Mouse (Mus musculus): ENCODE data around the gene Apbb1ip.

DNA sequence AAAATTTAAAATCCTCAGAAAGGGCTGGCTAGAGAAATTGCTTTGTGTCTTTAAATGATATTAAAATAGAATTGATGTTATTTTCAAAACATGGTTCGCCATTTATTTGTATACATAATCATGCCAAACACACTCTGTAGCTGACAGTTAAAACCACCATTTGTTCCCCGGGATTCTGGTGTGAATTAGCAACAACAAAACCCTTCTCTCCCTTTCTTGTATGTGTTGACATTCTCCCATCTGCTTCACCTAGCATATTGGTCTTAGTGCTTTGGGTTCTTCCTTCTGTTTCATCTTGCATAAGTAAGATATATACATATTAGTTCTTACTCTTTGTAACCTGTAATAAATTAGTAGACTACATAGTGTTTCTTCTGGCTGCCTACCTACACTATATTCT is 144.8 kb downstream of the Apbb1ip start:
- no peak for TF ChIP-seq CTCF (IDR thresholded peaks at IDR 0.05; ENCODE audit: borderline replicate concordance, extremely low read depth, insufficient read depth, insufficient read length)
- no peak for TF ChIP-seq POLR2A (IDR thresholded peaks at IDR 0.05; ENCODE audit: borderline replicate concordance, extremely low read depth, insufficient read depth, insufficient read length, poor library complexity, severe bottlenecking)

All from brain, embryonic 14.5 days (tissue).